Mouse (Mus musculus) bone marrow, adult 2 months (tissue): ENCODE measurements around the gene Ptprn2.

Experiments used
- CTCF ChIP-seq: fragments of 200-500 bp; IDR thresholded peaks from 2 replicates; pipeline ENCODE4 v1.5.1; 2011; ENCODE audit warnings: low read length, control low read depth; ENCODE audit not compliant: control insufficient read depth, insufficient read depth
- POLR2A ChIP-seq: fragments of 200-500 bp; IDR thresholded peaks from 2 replicates; pipeline ENCODE4 v1.6.1; 2011; ENCODE audit warnings: low read depth, mild to moderate bottlenecking, control low read depth, low read length, borderline replicate concordance; ENCODE audit not compliant: control insufficient read depth

DNA sequence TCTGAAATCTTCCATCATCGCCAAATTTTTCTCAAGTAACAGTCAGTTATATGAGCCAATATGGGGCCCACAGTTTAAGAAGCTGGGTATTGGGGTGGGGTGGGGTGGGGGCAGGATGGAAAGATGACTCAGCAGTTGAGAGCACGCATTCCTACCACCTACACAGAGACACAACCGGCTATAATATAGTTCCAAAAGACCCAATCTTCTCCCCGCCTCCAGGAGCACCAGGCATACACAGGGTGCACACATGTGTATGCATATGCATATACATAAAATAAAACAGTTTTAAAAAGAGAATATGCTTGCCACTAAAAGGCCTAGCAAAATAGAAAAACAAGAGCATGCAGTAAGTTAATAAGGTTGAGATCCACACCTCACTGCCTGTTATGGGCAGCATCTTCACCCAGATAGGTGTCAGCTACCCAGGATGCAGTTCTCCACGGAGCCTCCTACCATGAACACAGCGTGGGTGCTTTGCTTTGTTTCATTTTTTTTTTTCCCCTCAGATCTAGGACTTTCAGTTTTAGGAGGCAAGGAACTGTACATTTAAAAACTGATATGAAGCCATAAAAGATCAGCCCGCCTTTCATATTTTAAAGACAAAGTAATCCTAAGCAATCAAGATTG, 783.1 kb downstream of the Ptprn2 start:
- TF ChIP-seq CTCF (no peak), POLR2A (no peak)
